Mouse (Mus musculus): ENCODE results near the gene Plscr2.

DNA sequence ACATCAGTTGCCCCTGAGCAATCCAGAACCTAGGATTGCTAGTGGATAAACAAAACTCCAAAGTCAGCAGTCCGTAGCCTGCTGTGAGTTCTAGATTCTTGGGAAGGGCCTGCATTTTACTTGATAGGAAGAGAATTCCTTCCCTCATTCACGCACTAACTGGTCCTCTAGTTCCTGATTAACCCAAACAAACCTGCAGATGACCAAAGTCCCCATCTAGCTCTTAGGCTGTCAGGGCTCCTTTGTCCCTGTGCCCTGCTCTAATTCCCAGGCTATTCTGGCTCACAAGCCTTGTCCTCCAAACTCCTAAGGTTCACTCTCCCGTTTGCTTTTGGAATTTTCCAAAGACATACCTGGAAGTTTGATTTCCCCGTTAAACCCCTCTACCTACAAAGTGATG lies 2.8 kb upstream of the Plscr2 start:
- TF ChIP-seq CTCF (IDR thresholded peaks at IDR 0.05; ENCODE audit: low read depth, low read length) (no peak), TAL1 (conservative IDR thresholded peaks at IDR 0.05; ENCODE audit: low read depth, low read length) (no peak), GATA1 (IDR thresholded peaks at IDR 0.05; ENCODE audit: borderline replicate concordance, low read length) (no peak), GATA2 (IDR thresholded peaks at IDR 0.05; ENCODE audit: borderline replicate concordance, low read depth, low read length) (no peak), POLR2AphosphoS5 (IDR thresholded peaks at IDR 0.05; ENCODE audit: insufficient replicate concordance, low read depth, low read length) (no peak)
